Mouse (Mus musculus) thymus, postnatal 4 days (tissue): ENCODE measurements around the gene Rtn4rl1.

Source experiments
- DNase-seq: peaks from one replicate; pipeline ENCODE4 v3.0.0; 2021

The Rtn4rl1 gene

DNA sequence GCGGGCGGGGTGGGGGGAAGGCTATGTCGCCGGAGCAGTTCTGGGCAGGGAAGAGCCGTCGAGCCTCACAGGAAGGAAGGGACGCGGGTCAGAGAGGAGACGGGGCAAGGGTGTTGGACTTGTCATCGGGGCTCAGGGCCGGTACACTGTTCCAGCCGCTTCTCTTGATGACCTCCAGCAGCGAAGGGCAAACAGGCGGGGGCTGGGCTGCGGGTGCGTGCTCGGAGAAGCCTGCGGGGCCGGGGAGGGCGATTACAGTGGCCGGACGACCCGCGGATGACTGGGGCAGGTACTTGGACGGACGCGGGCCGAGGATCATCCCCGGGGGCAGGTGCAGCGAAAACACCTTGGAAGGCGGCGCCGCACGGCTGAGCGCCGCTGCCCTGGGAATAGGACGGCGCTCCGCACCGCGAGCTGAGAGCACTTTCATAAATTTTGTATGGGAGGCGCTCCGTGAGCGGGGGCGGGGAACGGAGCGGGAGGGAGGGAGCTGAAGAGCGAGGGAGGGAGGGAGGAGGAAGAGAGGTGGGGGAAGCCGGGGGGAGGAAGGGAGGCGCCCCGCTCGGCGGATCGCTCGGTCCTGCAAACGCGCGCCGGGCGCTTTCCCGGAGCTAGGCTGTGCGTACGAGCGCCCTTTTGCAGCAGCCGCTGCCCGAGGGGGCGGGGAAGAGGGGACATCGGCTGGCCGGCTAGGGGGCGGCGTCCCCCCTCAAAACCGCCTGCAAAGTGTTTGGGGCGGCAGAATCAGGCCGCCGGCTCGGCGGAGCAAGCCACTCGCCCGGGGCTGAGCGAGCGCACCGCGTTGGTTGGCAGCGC, at the start of gene Rtn4rl1:
TSS of gene Rtn4rl1 (plus strand) at position 528 of the 816 bp plus-strand sequence.
- DNase-seq = peak; percentile 87

GRCm38 (mm10) chr11:75145841-75146240, 47.7 kb upstream of the Rtn4rl1 start:
- no peak for DNase-seq

GRCm38 (mm10) chr11:75147106-75147845, 46.3 kb upstream of the Rtn4rl1 start:
- no peak for DNase-seq

DNA sequence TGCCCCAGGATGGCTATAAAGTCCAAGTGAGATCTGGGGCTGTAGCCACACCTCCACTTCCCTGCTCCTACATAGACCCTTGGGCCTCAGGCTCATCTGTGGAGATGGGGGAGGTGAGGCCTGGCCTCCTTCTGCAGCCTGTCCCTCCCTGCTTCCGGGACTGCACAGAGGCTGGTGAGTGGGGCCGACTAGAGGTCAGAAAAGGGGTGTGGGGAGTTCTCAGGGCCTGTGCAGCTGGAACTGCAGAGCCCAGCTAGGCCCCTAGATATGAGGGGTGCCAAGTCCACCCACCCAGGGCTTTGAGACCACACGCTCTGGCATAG, 45.8 kb upstream of the Rtn4rl1 start:
- DNase-seq = no peak

DNA sequence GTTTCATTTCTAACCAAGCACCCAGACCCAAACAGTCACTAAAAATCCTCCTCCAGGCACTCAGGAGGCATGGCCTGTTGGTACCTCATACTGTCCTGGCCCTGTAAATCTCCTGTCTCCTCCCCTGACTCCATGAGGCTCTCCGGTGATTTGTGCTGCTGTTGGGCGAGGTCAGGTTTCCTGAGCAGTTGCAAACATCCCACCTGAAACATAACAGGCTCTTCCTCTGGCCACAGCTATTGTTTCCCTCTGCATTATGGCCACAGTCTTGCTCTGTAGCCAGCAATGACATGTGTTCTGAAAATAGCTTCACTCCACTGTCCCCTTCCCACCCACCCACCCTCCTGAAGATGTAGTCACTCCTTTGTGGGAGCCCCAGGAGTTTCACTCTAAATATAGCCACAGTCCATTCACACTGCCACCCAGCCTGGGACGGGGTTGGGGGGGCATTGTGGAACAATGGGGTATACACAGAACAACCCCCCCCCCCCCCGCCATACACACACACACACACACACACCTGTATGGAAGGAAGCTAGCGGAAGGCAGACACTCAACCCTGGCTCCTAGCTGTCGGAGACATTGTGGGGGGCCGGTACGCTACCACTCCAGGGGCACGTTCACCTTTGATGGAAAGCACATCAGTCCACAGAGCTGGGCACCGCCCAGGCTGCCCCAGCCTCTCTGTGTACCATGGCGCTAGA, 45.1 kb upstream of the Rtn4rl1 start:
- no peak for DNase-seq

- no peak for DNase-seq
Observed at GRCm38 (mm10) chr11:75150346-75150745, 43.2 kb upstream of the Rtn4rl1 start.

DNA sequence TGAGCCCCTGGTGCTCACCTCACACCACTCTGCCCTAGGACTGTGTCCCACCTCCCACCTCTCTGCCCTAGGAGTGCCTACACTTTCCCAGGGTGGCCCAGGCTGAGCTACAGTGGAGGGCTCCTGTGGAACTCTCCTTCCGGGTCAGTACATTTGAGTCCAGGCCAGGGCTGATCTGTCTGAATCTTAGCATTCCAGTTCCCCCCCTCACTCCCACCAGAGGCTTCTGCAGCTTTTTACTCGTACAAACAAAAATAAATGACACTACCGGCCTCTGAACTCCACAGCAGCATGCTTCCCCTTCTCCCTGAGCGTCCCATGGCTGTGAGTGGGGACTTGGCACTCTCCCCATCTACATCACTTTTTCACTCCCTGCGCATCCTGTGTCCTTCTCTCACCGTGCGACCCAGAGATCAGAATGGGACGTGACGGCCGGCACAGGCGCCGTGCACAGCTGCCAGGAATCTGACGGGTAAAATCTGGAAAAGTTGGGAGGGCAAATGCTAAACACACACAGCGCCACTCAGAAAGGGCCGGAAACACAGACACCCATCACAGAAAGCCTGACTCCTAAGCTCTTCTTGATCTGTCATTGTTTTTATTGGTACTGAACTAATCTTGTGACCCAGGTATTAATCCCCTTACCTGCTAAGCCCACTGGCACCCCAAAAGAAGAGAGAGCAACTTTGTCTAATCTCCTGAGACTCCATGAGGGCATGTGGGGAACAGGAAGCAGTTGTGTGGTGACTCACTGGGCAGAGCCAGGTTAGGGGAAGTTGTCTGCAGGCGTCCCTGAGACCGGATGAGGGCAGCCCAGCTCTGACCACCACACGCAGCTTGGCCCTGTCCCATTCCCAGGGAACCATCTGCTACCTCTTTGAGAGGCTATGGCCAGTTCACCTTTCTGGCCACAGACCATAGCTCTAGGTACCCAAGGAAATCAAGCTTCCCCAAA, 40.7 kb upstream of the Rtn4rl1 start:
- DNase-seq = no peak

DNA sequence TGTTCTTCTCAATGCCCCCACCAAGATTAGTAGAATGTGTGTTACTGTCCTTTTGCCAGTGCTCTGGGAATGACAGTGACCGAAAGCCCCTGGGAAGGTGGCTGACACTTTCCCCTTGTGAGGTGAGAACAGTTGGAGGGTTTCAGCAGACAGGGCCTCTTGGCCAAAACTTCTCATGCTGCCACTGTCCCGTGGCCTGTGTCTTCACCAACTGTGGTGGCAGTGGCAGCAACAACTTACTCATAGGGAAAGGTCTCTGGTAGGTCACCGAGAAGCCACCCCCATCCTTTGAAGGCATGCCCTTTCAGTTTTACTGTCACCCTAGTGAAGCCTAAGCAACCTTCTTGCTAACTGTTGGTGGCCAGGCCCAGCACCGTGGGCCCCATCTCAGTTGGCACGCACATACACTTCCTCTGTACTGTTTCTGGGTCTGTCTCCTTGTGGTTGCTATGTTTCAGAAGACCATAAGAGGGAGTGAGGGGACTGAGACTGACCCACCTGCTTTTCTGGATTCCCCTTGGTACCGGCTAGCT, 39.5 kb upstream of the Rtn4rl1 start:
- DNase-seq = no peak

GRCm38 (mm10) chr11:75155985-75156384, 37.6 kb upstream of the Rtn4rl1 start:
- DNase-seq = no peak

GRCm38 (mm10) chr11:75156416-75156815, 37.2 kb upstream of the Rtn4rl1 start:
- DNase-seq = no peak

DNA sequence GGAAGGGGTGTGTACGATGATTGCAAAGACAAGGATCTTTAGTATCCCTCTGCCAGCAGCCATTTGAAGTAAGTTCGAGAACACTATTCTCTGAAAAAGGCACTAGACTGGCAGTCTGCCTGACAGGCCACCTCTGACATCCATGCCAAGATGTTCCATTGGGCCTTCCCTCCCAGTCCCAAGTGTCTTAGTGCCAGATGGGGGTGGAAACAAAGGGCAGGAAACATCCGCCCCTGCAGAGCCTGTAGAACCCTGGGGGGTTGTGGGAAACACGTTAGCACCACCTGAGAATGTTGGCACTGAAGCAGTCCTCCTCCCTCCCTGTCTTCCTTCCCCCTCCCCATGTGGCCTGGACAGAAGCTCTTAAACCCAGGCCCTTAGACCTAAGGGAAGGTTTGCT, 36.5 kb upstream of the Rtn4rl1 start:
- no peak for DNase-seq

DNA sequence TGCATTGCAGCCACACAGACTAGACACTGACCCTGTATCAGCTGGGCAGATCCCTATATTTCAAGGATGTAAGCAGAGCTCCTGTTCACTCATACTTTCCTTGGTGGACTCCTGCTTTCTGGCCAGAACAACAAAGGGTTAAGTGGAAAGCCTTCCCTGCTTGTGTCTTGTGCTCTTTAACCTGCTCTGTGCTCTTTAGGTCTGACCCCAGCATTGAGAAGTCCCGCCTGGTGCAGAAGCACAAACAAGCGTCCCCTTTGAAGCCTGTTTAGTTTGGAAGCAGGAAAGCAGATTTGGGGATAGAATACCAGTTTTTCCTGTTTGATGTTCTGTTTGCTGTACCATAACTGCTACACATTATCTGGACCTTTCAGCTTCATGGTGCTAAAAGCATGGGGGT, 35.7 kb upstream of the Rtn4rl1 start:
- DNase-seq = no peak

GRCm38 (mm10) chr11:75158432-75158831, 35.2 kb upstream of the Rtn4rl1 start:
- DNase-seq = no peak

GRCm38 (mm10) chr11:75159564-75159963, 34.0 kb upstream of the Rtn4rl1 start:
- peak; percentile 80 for DNase-seq

DNA sequence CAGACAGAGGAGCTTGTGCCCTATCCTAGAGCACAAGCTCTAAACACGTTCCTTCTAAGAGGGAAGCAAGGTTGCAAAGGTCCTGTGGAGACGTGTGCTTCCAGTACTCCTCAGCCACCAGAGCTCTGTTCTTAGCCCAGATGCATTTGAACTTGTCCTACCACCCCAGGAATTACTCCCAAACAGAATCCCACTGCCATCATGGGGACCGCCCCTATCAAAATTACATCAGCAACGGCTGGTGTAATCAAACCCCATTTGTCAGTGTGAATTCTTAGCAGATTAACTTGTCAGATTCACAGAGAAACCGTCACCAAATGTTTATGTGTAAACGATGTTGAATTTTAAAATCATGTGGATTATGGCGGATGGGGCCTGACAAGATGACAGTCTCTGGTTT, 32.6 kb upstream of the Rtn4rl1 start:
- no peak for DNase-seq

DNA sequence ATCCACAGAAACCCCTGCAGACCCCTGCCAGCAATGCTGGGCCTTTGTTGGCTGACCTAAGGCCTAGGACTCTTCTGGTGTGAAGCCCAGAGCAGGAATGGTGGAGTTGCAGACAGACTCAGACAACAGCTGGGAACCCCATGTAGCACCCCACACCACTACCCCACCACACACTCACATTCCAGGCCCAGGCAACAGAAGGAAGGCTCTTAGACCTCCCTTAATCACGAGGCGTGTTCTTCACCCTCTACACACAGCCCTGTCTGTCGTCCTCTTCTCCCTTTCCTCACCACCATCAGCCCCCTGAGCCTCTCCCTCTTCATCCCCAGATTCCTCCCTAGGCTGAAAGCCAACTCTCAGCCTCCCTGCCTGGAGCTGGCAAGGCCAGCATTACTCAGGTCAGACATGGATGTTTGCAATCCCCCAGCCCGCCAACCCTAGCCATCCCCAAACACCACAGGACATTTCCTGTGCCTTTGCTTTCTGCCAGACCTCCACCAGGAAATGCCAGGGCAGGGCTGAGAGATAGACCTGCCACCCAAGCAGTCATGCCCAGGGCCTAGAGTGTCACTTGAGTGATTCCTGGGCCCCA, 32.1 kb upstream of the Rtn4rl1 start:
- DNase-seq = no peak

- no peak for DNase-seq
Observed at GRCm38 (mm10) chr11:75162591-75163080, 30.9 kb upstream of the Rtn4rl1 start.

GRCm38 (mm10) chr11:75163379-75163778, 30.2 kb upstream of the Rtn4rl1 start:
- no peak for DNase-seq

DNA sequence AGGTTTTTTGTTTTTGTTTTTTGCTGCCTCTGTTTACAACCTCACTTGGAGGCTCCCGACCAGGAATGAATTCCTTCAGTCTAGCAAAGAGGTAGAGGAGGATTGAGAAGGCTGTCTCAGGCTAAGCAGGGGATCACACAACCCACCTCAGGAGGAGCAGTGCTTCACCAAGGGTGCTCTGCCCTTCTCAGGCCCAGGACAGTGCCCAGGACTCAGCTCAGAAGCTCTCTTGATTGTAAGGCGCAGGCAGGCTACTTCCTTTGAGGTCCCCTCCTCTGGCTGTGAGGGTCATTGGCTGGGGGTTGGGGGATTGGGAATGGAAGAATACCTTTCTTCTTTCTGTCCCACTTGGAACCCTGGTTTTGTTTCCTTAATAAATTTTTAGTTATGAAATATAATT, 29.5 kb upstream of the Rtn4rl1 start:
- DNase-seq = no peak

DNA sequence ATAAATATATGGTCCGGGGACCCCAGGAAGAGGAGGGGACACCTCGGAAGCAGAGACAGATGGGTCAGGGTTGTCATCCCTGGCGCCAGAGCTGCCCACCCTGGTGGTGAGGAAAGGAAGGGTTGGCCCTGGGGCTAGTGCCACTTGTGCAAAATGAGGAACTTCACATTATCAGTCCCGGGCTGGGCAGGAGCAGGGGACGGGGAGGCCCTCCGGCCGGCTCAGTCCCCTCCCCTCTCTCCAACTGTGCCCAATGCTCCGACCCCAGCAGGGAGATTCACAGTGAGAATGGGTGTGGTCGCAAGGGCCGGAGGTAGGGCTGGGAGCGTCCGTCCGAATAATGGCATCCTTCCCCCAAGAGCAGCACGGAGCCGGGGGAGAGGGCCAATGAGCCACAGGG, 28.8 kb upstream of the Rtn4rl1 start:
- DNase-seq = no peak

GRCm38 (mm10) chr11:75165441-75166192, 28.0 kb upstream of the Rtn4rl1 start:
- peak; percentile 89 for DNase-seq
